Mouse (Mus musculus): ENCODE measurements around the gene Tgm3. TPM values are rescaled to one million over a fixed set of nuclear protein-coding genes. Genes with fewer than 3 reads are reported as not detected.

The Tgm3 gene
- not detected in 2 replicates for polyA plus RNA-seq (2015; fragmentation: Nextera tagmentation; extraction: Ambion mirVana)

DNA sequence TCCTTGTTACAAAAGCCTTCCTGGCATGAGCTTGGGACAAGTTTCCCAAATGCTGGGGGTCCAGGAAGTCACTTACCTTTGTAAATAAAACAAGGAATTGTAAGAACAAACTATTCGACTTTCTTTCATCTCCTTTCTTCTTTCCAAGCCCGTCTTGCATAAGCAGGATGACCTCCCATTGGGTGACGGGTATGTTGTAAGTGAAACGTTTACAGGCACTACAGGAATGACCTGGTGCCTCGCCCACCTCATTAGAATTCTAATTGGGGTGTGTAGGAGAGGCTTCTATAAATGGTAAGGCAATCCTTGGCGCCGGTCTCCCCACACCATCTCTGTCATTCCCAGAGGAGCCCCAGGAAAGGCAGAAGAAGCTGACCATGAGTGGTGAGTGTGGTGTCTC, at the start of gene Tgm3:
Gene Tgm3, plus strand, starts transcription at position 324 of the 400 bp plus-strand sequence.
- Histone ChIP-seq H3K4me3 (replicated peaks) (no peak within 1 kb of the TSS), H3K27ac (replicated peaks) (no peak within 1 kb of the TSS), H3K4me1 (replicated peaks) (no peaks in the 10 kb centered on the region), H3K36me3 (replicated peaks) (no peaks in the 10 kb centered on the region), H3K27me3 (no peaks in the 10 kb centered on the region), H3K9ac (no peak within 1 kb of the TSS), H3K9me3 (replicated peaks) (no peaks in the 10 kb centered on the region), H3K4me2 (no peak within 1 kb of the TSS)
- WGBS (ENCODE audit: insufficient replicate concordance), result 20% methylated on average over 7 of the region's 7 CpGs
- no peak for ATAC-seq (ENCODE audit: insufficient read depth)

DNA sequence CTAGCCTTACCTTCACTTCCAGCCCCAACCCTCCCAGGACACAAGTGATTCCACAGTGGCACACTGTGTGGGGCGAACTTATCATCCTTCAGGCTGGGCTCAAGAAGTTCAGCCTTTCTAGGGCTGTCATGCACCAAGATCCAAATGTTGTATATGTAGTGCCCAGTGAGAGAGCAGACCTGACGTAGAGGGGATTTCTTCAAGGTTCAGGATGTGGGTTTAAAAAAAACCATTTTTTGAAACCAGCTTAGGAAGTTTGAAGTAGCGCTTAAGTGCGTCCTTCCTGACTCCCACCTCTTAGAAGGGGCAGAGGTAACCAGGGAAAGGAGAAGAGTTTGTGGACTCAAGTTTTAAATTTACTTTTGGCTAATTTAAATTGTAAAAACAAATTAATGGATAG, 31.5 kb upstream of the Tgm3 start:
- Histone ChIP-seq H3K4me2 (no peak overlapping the region), H3K4me3 (replicated peaks) (no peak overlapping the region), H3K9ac (no peak overlapping the region), H3K27me3 (no peaks in the 10 kb centered on the region), H3K4me1 (replicated peaks) (no peaks in the 10 kb centered on the region), H3K9me3 (replicated peaks) (no peaks in the 10 kb centered on the region), H3K27ac (replicated peaks) (no peak overlapping the region), H3K36me3 (replicated peaks) (no peaks in the 10 kb centered on the region)
- 38% methylated on average over 4 of the region's 4 CpGs for WGBS (ENCODE audit: insufficient replicate concordance)
- ATAC-seq (ENCODE audit: insufficient read depth), result no peak

DNA sequence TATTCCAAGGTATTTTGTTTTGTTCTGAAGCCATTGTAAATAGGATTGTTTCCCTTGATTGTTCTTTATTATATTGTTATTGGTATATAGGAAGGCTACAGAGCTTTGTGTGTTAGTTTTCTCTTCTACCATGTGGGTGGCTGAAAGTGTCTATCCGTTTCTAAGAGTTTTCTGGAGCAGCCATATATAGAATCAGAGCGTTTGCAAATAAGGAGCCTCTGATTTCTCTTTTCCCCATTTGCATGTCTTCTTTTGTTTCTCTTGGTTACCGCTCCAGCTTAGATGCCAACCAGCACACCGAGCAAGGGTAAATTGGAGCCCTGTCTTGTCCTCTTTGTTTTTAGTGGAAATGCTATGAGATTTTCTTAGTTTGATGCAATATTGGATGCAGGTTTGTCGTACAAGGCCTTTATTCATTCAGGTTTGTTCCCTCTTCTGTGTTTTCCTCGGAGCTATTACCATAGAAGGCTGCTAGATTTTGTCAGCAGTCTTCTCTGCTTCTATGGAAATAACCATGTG, 24.6 kb upstream of the Tgm3 start:
- H3K27ac ChIP-seq (replicated peaks), result no peak overlapping the region
- H3K27me3 ChIP-seq, result no peaks in the 10 kb centered on the region
- ATAC-seq (ENCODE audit: insufficient read depth), result no peak
- H3K4me3 ChIP-seq (replicated peaks), result no peak overlapping the region
- WGBS (ENCODE audit: insufficient replicate concordance), result 68% methylated on average over 6 of the region's 6 CpGs
- H3K36me3 ChIP-seq (replicated peaks), result no peaks in the 10 kb centered on the region
- H3K4me1 ChIP-seq (replicated peaks), result no peaks in the 10 kb centered on the region
- H3K9ac ChIP-seq, result no peak overlapping the region
- no peaks in the 10 kb centered on the region for H3K9me3 ChIP-seq (replicated peaks)
- no peak overlapping the region for H3K4me2 ChIP-seq

DNA sequence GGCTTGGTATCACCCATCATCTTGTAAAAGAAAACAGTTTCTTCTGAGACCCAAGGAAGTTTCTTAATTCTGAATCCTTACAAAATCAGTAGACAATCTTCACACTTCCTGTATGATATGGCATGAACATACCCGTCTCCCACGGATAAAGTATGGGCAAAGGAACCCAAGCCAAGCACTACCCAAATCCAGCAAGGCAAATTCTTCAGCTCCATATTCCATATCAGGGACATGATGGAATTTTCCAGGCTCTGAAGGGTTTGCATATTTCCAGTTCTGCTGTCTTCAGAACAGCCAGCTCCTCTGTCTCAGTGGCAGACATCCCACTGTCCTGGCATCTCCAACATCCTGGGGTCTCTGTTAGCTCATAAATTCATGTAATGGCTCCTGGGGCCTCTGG, 22.5 kb upstream of the Tgm3 start:
- H3K9ac ChIP-seq, result no peak overlapping the region
- no peak overlapping the region for H3K4me2 ChIP-seq
- H3K4me3 ChIP-seq (replicated peaks), result no peak overlapping the region
- WGBS (ENCODE audit: insufficient replicate concordance), result 66% methylated on average over 2 of the region's 2 CpGs
- no peak for ATAC-seq (ENCODE audit: insufficient read depth)
- no peaks in the 10 kb centered on the region for H3K27me3 ChIP-seq
- H3K36me3 ChIP-seq (replicated peaks), result no peaks in the 10 kb centered on the region
- H3K9me3 ChIP-seq (replicated peaks), result no peaks in the 10 kb centered on the region
- H3K4me1 ChIP-seq (replicated peaks), result no peaks in the 10 kb centered on the region
- H3K27ac ChIP-seq (replicated peaks), result no peak overlapping the region

DNA sequence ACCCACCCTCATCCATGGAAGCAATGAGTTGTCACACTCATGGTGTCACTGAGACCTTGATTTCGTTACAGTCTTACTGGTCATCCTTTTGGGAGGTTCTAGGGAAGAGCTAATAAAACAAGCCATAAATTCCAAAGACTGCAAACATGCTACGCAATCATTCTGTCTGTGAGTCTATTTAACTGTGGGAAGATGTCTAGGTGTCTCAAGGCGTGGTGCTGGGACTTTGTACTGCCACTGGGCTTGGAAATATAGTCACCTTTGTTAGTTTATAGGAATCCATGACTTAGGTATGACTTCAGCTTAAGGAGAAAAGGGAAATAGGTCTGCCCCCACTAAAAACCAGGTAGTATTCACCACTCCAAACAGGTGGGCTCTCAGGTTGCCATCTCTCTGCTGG, 17.7 kb upstream of the Tgm3 start:
- no peak for ATAC-seq (ENCODE audit: insufficient read depth)
- H3K4me2 ChIP-seq, result no peak overlapping the region
- 47% methylated on average over 3 of the region's 3 CpGs for WGBS (ENCODE audit: insufficient replicate concordance)

DNA sequence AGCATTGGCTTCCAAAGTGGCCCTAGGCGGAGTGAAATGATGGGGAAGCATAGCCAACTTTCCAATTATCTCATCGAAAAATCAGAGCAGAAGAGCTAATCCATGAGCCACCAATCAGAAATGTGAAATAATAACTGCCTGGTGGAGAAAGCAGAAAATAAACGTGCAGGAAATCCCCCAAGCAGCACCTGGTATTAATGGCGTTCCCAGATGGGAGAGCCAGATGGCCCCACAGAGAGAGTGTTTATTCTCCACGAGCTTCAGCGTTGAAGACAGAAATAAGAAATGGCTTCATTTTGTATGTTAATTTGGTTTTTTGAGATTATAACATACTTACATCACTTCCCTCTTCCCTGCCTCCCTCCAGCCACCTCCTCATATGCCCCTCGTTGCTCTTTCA, 13.7 kb upstream of the Tgm3 start:
- H3K4me2 ChIP-seq, result no peak overlapping the region
- H3K9ac ChIP-seq, result no peak overlapping the region
- no peaks in the 10 kb centered on the region for H3K27me3 ChIP-seq
- no peak overlapping the region for H3K27ac ChIP-seq (replicated peaks)
- WGBS (ENCODE audit: insufficient replicate concordance), result 67% methylated on average over 7 of the region's 7 CpGs
- H3K9me3 ChIP-seq (replicated peaks), result no peaks in the 10 kb centered on the region
- no peaks in the 10 kb centered on the region for H3K4me1 ChIP-seq (replicated peaks)
- no peaks in the 10 kb centered on the region for H3K36me3 ChIP-seq (replicated peaks)
- no peak for ATAC-seq (ENCODE audit: insufficient read depth)
- no peak overlapping the region for H3K4me3 ChIP-seq (replicated peaks)

More for the DNA sequence above, 17.7 kb upstream of the Tgm3 start:
- H3K9ac ChIP-seq, result no peak overlapping the region
- no peaks in the 10 kb centered on the region for H3K27me3 ChIP-seq
- no peak overlapping the region for H3K27ac ChIP-seq (replicated peaks)
- H3K9me3 ChIP-seq (replicated peaks), result no peaks in the 10 kb centered on the region
- H3K36me3 ChIP-seq (replicated peaks), result no peaks in the 10 kb centered on the region
- H3K4me3 ChIP-seq (replicated peaks), result no peak overlapping the region
- no peaks in the 10 kb centered on the region for H3K4me1 ChIP-seq (replicated peaks)

DNA sequence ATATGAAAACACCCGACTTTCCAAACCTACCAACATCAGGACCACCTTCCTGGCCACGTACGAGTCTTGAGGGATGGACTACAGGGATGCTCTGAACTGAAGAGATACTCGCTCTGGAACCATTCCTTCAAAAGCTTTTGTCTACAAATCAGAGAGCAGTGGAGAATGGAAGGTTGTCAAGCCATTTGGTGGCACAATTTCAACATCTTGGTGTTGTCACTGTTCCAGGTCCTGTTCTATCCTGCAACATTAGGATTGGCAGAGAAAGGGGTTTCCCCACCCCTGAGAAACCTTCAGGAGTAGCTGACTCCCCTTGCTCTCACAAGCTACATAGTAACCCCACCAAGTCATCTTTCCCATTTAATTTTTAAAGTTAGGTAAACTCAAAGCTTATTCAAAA, 12.9 kb upstream of the Tgm3 start:
- Histone ChIP-seq H3K27ac (replicated peaks) (no peak overlapping the region), H3K4me1 (replicated peaks) (no peaks in the 10 kb centered on the region), H3K9ac (no peak overlapping the region), H3K36me3 (replicated peaks) (no peaks in the 10 kb centered on the region), H3K27me3 (no peaks in the 10 kb centered on the region), H3K4me2 (no peak overlapping the region), H3K4me3 (replicated peaks) (no peak overlapping the region), H3K9me3 (replicated peaks) (no peaks in the 10 kb centered on the region)
- no peak for ATAC-seq (ENCODE audit: insufficient read depth)
- 51% methylated on average over 4 of the region's 4 CpGs for WGBS (ENCODE audit: insufficient replicate concordance)

DNA sequence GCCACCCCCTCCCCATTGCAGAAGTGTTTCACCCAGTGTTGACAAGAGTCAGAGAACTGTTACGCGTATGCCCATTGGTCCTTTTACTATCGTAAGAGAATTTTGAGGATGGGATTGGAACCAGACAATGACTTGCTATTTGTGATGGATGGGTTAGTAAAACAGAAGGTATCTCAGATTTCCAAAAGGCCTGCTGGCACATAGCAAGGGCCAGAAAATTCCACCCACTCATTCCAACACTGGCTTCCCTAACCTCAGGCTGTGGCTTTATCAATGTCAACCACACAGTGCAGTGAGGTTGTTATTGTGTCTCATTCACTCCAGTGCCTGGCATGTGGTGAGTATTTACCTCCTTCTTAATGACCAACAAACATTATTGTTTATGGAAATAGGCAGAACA, 11.5 kb upstream of the Tgm3 start:
- H3K4me2 ChIP-seq, result no peak overlapping the region
- no peaks in the 10 kb centered on the region for H3K27me3 ChIP-seq
- no peaks in the 10 kb centered on the region for H3K9me3 ChIP-seq (replicated peaks)
- H3K4me1 ChIP-seq (replicated peaks), result no peaks in the 10 kb centered on the region
- no peak overlapping the region for H3K9ac ChIP-seq
- no peaks in the 10 kb centered on the region for H3K36me3 ChIP-seq (replicated peaks)
- WGBS (ENCODE audit: insufficient replicate concordance), result 81% methylated on average over 3 of the region's 3 CpGs
- H3K27ac ChIP-seq (replicated peaks), result no peak overlapping the region
- ATAC-seq (ENCODE audit: insufficient read depth), result no peak
- no peak overlapping the region for H3K4me3 ChIP-seq (replicated peaks)

DNA sequence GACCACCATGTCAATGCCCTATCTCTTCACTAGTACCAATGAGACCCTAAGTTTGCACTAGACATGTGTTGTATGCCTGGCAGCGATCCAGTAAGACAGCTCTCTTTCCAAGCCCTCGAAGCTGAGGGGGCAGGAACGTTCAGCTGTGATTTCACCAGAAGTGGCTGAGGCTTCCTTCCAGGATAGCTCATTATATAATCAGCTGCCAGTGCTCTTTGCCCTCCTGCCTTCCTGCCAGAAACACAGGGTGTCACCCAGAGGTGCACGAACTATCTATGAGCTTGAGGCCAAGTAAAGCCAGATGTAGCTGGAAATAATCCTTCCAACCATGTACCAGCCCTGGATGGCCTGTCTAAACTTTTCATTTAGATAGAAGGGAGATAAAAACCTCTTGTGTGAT, 8.1 kb upstream of the Tgm3 start:
- no peaks in the 10 kb centered on the region for H3K27me3 ChIP-seq
- H3K27ac ChIP-seq (replicated peaks), result no peak overlapping the region
- H3K9ac ChIP-seq, result no peak overlapping the region
- H3K4me1 ChIP-seq (replicated peaks), result no peaks in the 10 kb centered on the region
- no peak overlapping the region for H3K4me2 ChIP-seq
- no peaks in the 10 kb centered on the region for H3K36me3 ChIP-seq (replicated peaks)
- 44% methylated on average over 4 of the region's 4 CpGs for WGBS (ENCODE audit: insufficient replicate concordance)
- H3K4me3 ChIP-seq (replicated peaks), result no peak overlapping the region
- ATAC-seq (ENCODE audit: insufficient read depth), result no peak
- no peaks in the 10 kb centered on the region for H3K9me3 ChIP-seq (replicated peaks)

DNA sequence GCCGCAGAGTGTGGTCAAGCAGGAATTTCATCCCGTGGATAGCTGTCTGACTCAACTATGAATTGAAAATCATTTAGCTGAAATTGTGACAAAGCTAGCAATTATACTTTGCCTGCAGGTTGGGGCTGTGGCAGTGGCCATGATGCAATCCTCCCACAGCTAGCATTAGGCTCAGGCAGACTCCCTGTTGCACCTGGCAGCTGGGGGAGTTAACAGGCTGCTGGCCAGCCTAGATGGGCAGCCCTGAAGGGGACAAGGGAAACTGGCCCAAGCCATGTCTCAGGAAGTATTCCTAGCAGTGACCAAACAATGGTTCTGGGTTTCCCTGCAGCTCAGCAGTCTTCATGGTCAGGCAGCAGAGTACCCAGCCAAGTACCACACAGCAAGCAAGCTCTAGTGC, 2.8 kb upstream of the Tgm3 start:
- H3K27me3 ChIP-seq, result no peaks in the 10 kb centered on the region
- H3K27ac ChIP-seq (replicated peaks), result no peak overlapping the region
- H3K4me1 ChIP-seq (replicated peaks), result no peaks in the 10 kb centered on the region
- H3K36me3 ChIP-seq (replicated peaks), result no peaks in the 10 kb centered on the region
- no peak for ATAC-seq (ENCODE audit: insufficient read depth)
- H3K4me2 ChIP-seq, result no peak overlapping the region
- 67% methylated on average over 2 of the region's 2 CpGs for WGBS (ENCODE audit: insufficient replicate concordance)
- H3K9ac ChIP-seq, result no peak overlapping the region
- H3K4me3 ChIP-seq (replicated peaks), result no peak overlapping the region
- no peaks in the 10 kb centered on the region for H3K9me3 ChIP-seq (replicated peaks)

DNA sequence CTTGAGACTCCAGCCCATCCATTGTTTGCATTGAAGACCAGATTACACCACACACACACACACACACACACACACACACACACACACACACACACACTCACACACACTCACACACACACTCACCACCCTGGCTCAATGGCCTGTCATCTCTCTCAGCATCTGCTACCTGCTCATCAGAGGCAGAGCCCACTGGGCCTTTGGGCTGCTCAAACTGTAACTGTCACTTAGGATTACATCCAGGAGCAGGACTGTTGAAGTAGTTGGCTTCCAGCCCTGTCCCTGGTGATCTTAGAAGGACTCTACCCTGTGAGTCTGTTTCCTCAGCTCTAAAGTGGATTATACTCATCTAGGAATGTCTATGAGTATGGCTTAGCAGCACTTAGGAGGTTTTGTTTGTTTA, 1.5 kb downstream of the Tgm3 start:
- ATAC-seq (ENCODE audit: insufficient read depth), result no peak
- H3K27me3 ChIP-seq, result no peaks in the 10 kb centered on the region
- H3K27ac ChIP-seq (replicated peaks), result no peak overlapping the region
- no peaks in the 10 kb centered on the region for H3K4me1 ChIP-seq (replicated peaks)
- H3K36me3 ChIP-seq (replicated peaks), result no peaks in the 10 kb centered on the region
- H3K9ac ChIP-seq, result no peak overlapping the region
- H3K9me3 ChIP-seq (replicated peaks), result no peaks in the 10 kb centered on the region
- H3K4me3 ChIP-seq (replicated peaks), result no peak overlapping the region
- H3K4me2 ChIP-seq, result no peak overlapping the region

DNA sequence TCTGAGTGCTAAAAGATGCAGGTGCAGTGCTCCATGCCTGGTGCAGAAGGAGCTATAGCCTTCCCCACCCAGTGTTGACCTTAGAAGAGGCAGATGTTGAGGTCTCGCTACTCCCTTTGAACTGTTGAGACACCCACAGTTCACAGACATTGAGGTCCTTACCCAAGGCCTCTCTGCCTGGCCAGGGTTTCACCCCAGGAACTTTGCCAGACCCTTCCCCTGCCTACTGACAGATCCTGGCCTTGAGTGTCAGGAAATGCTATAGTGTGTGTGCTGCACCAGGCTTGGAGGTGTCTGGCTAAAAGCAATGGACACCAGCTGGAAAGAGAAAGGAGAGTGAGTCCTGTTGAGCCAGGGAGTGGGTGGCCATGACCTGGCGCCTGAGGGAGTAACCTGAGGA, 3.0 kb downstream of the Tgm3 start:
- Histone ChIP-seq H3K4me3 (replicated peaks) (no peak overlapping the region), H3K36me3 (replicated peaks) (no peaks in the 10 kb centered on the region), H3K27ac (replicated peaks) (no peak overlapping the region), H3K27me3 (no peaks in the 10 kb centered on the region), H3K9ac (no peak overlapping the region), H3K4me2 (no peak overlapping the region), H3K4me1 (replicated peaks) (no peaks in the 10 kb centered on the region), H3K9me3 (replicated peaks) (no peaks in the 10 kb centered on the region)
- WGBS (ENCODE audit: insufficient replicate concordance), result 36% methylated on average over 2 of the region's 2 CpGs
- ATAC-seq (ENCODE audit: insufficient read depth), result no peak
